Mouse (Mus musculus): Measurements from ENCODE around the gene Sptbn2.
"Not testable (repeated sequence)": the region's sequence is repeated elsewhere in the genome, so short reads cannot be mapped to it uniquely, and the experiment has no call there.

Gene Sptbn2

GRCm38 (mm10) chr19:4729186-4729585 is 18.2 kb downstream of the Sptbn2 start:
- CTCF ChIA-PET = no interaction called here

GRCm38 (mm10) chr19:4733052-4733451 is 22.1 kb downstream of the Sptbn2 start:
- CTCF ChIA-PET = no interaction called here

GRCm38 (mm10) chr19:4737866-4738265 is 26.9 kb downstream of the Sptbn2 start:
- CTCF ChIA-PET = no interaction called here

GRCm38 (mm10) chr19:4739053-4739452 is 28.1 kb downstream of the Sptbn2 start:
- CTCF ChIA-PET = no interaction called here

DNA sequence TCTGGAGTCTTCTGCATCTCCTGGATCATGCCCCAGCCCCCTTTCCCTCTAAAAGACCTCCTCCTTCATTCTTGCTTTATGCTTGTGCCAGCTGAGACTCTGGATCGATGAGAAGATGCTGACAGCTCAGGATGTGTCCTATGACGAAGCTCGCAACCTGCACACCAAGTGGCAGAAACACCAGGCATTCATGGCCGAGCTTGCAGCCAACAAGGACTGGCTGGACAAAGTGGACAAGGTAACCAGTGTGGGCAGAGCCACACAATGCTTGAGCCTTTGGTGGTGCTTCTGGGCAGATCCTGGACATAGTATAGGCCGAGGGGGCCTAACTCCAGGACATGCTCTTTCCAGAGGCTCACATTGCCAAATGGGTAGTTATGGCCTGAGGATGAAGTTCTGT is 28.8 kb downstream of the Sptbn2 start:
- CTCF ChIA-PET = no interaction called here

DNA sequence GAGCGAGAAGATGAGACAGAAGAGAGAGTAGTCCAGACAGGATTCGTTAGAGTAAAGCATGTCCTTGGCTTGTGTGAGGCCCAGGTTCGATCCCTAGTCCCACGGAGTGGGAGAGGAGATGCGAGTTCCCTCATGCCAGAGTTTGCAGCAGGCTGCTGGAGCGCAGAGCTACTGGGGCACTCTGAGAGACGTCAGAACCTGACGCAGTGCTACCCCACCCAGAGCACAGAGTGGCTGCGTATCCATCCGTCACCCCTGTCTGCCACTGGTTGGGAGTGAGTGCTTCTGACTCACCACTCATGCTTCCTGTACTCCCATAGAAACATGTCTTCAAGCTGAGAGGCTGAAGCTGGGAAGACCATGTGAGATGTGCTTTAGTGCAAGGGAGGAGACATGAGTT is 30.5 kb downstream of the Sptbn2 start:
- CTCF ChIA-PET = no interaction called here

GRCm38 (mm10) chr19:4742229-4742628 is 31.3 kb downstream of the Sptbn2 start:
- CTCF ChIA-PET = no interaction called here

- CTCF ChIA-PET = interaction anchor here (0.7 kb wide), 1 partner anchor 9 kb away, joined by 4 read pairs; no protein-coding TSS in a partner anchor
Measured at GRCm38 (mm10) chr19:4743524-4743923, 32.6 kb downstream of the Sptbn2 start.

- CTCF ChIA-PET = interaction anchor here (0.7 kb wide), 1 partner anchor 10 kb away, joined by 4 read pairs; no protein-coding TSS in a partner anchor
Measured at GRCm38 (mm10) chr19:4744026-4744425, 33.1 kb downstream of the Sptbn2 start.

DNA sequence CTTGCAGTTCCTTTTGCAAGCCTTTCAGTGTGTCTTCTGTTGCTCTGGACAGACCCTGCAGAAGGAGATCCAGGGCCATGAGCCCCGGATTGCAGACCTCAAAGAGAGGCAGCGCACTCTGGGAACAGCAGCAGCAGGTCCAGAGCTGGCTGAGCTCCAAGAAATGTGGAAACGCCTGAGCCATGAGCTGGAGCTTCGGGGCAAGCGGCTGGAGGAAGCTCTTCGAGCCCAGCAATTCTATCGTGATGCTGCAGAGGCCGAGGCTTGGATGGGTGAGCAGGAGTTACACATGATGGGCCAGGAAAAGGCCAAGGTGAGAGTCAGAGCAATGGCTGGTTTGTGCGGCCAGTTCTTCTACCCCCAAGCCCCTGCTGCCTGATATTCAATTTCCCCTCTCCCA is 34.1 kb downstream of the Sptbn2 start:
- CTCF ChIA-PET = interaction anchor here (0.6 kb wide), 1 partner anchor 89 kb away, joined by 13 read pairs; no protein-coding TSS in a partner anchor

DNA sequence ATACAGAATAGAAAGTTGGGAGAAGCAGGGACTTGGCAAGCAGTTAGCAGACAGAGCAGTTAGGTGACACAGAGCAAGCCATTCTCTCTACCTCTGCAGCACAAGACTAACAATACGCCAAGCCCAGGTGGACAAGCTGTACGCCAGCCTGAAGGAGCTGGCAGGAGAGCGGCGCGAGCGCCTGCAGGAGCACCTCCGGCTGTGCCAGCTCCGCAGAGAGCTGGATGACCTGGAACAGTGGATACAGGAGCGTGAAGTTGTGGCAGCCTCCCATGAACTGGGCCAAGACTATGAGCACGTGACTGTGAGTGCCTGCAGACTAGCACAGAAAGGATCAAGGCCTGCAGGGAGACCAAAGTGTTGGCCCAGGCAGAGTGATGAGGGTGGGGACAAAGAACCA is 34.7 kb downstream of the Sptbn2 start:
- CTCF ChIA-PET = no interaction called here

- CTCF ChIA-PET = no interaction called here
Measured at GRCm38 (mm10) chr19:4746611-4747010, 35.6 kb downstream of the Sptbn2 start.

DNA sequence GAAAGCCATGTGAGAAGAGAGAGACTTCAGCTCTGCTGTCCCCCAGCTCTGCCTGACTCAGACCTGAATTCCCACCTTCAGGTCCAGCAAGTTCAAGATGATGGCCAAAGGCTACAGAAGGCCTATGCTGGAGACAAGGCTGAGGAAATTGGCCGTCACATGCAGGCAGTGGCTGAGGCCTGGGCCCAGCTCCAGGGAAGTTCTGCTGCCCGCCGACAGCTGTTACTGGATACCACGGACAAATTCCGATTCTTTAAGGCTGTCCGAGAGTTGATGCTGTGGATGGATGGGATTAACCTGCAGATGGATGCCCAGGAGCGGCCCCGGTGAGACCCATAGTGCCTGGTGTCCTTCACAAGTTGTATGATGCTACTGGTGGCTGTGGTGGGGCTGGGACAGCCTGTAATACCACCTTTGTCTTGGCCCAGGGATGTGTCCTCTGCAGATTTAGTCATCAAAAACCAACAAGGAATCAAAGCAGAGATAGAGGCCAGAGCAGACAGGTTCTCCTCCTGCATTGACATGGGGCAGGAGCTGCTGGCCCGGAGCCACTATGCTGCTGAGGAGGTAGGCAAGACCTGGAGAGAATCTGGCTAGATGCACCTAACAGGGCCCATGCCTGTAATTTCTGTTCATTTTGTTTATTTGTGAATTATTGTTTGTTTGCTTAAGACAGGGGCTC is 36.8 kb downstream of the Sptbn2 start:
- CTCF ChIA-PET = no interaction called here

DNA sequence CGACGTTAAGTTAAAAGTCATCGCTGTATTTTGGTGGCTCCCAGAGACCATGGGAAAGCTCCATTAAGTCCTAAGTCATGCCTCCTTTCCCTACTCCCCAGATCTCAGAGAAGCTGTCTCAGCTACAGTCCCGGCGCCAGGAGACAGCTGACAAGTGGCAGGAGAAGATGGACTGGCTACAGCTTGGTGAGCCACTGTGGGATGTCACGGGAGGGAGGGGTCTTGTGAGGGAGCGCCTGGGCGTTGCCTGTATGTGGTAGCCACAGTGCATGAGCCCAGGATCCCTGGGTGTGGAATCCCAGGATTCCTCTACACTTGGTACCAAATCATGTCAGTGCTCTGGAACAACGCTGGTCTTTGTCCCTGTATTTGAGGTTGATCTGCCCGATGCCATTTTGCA is 37.5 kb downstream of the Sptbn2 start:
- CTCF ChIA-PET = no interaction called here

GRCm38 (mm10) chr19:4749975-4750374 is 39.0 kb downstream of the Sptbn2 start:
- CTCF ChIA-PET = no interaction called here

GRCm38 (mm10) chr19:4755565-4756192 is 44.7 kb downstream of the Sptbn2 start:
- CTCF ChIA-PET = interaction anchor here (0.6 kb wide), 1 partner anchor 1114 kb away, joined by 3 read pairs; no protein-coding TSS in a partner anchor

DNA sequence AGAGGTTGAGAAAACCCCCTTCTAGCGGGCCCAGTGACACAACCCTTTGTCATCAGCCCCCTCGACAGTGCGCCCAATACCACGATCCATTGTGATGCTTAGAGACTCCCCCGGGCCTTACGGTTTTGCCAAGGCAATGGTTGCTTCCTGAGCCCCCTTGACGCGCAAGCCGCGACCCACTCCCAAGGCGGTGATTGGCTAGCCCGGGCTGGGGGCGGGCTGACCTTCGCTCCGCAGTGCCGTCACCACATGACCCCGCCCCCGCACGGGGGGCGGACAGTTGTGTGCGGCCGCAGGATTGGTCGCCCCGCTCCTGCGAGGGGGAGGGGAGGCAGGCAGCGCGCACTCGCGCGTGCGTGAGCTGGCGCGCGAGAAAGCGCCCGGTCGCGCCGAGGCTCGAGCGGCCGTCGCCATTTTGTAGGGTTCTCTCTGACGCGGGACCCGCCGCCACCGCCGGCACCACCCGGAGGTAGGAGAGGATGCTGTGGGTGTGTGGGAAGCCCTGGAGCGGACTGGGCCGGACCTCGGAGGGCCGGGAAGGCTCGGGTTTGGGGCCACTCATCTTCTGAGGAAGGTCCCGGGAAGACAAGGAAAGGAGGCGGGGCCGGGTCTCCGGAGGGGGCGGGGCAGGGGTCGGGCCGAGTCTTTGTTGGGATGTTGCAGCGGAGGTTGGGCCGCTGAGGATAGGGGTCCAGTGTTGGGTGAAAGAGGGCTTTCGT is 45.4 kb downstream of the Sptbn2 start, which contains the start of gene Rbm4b:
TSS of gene Rbm4b (plus strand) at position 305 of the 719 bp plus-strand sequence.
- CTCF ChIA-PET = no interaction called here

- CTCF ChIA-PET = no interaction called here
Measured at GRCm38 (mm10) chr19:4756921-4757320, 46.0 kb downstream of the Sptbn2 start.

GRCm38 (mm10) chr19:4760544-4760943 is 49.6 kb downstream of the Sptbn2 start:
- CTCF ChIA-PET = not testable (repeated sequence)

DNA sequence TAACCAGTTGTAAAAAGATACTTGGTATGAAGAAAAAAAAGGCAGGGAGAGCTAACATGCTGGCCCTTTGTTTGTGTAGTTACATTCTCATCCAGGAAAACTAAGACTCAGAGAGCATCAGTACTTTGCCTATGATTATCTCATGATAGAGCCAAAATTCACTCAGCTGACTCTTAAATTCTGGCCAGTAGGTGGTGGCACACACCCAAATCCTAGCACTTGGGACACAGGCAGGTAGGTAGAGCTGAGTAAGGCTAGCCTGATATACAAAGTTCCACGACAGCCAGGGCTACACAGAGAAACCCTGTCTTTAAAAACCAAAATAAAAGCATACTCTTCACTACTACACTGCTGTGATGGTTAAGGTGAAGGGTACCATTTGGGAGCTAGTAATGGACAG is 51.9 kb downstream of the Sptbn2 start:
- CTCF ChIA-PET = no interaction called here

GRCm38 (mm10) chr19:4767507-4768148 is 56.7 kb downstream of the Sptbn2 start:
- CTCF ChIA-PET = no interaction called here

DNA sequence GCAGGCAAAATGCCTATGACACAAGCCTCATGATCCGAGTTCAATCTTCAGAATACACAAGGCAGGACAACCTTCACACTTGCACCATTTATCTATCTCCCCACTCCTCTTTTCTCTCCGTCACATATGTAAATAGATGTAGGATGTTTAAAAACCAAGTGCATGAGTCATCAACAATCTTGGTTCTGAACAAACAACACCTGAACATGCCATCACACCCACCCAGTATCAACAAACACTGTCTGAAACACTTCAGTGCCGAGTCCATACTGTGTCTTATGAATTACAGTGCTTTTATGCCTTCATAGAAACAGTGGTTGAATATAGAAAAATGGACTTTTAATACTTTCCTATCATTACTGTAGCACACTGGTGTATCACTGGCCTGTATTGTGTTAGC is 61.8 kb downstream of the Sptbn2 start:
- CTCF ChIA-PET = no interaction called here
